Mouse (Mus musculus) cortical plate, adult 2 months (tissue): ENCODE data around the gene Peli1.

Experiments
- CTCF ChIP-seq: fragments of 200-500 bp; IDR thresholded peaks from 2 replicates; pipeline ENCODE4 v1.5.1; 2011; ENCODE audit warnings: mild to moderate bottlenecking, control low read depth, low read length; ENCODE audit not compliant: insufficient read depth; ENCODE audit errors: extremely low read depth
- POLR2A ChIP-seq: fragments of 200-500 bp; IDR thresholded peaks from 2 replicates; pipeline ENCODE4 v1.6.1; 2011; ENCODE audit warnings: mild to moderate bottlenecking, low read length, control low read depth; ENCODE audit not compliant: insufficient read depth; ENCODE audit errors: extremely low read depth

DNA sequence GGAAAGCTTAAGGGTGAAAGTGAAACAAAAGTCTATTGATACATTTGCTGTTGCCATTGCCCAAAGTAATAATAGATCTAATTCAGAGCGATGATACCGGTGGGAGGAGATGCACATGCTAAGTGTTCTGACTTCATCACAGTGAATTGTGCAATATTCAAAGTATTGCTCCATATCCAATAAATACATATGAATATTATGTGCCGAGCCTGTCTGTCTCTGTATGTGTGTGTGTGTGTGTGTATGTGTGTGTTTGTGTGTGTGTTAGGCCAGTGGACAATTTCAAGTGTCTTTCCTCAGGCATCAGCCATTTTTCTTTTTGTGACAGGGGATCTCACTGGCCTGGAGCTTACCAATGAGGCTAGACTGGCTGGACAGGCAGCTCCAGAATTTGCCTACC, 9.9 kb upstream of the Peli1 start:
- TF ChIP-seq CTCF, result no peak
- TF ChIP-seq POLR2A, result no peak
